Mouse (Mus musculus) intestine, embryonic 14.5 days (tissue): ENCODE measurements at regions not wholly inside any gene's neighbourhood (a gene's known extent, or its start where the extent isn't known, plus 50 kb on each side); places are given as distances from the start of the nearest gene placed in this dataset.

Experiments
- ATAC-seq: fragments of 200-750 bp; cut with Nextera tagmentation; replicated peaks from 2 replicates; pipeline ENCODE4 v1.8.0; 2017; ENCODE audit warnings: low read depth, moderate number of reproducible peaks, moderate TSS enrichment, moderate library complexity; ENCODE audit not compliant: low FRiP score, low TSS enrichment
- DNase-seq: peaks from one replicate; pipeline ENCODE4 v3.0.0-alpha.2; 2018; ENCODE audit warnings: low spot score
- H3K27ac ChIP-seq: fragments of 300-500 bp; sonication (generic); 2 replicates; pipeline ENCODE4 v1.5.1; 2014; ENCODE audit warnings: low read depth, mild to moderate bottlenecking, control low read depth
- H3K27me3 ChIP-seq: fragments of 300-500 bp; sonication (generic); replicated peaks from 2 replicates; pipeline ENCODE4 v1.6.1; 2014; ENCODE audit warnings: low read length, control low read depth; ENCODE audit not compliant: control insufficient read depth, insufficient read depth
- H3K36me3 ChIP-seq: fragments of 300-500 bp; sonication (generic); 2 replicates; pipeline ENCODE4 v1.6.1; 2014; ENCODE audit warnings: low read length, control low read depth; ENCODE audit not compliant: control insufficient read depth, insufficient read depth
- H3K4me1 ChIP-seq: fragments of 300-500 bp; sonication (generic); replicated peaks from 2 replicates; pipeline ENCODE4 v1.6.1; 2014; ENCODE audit warnings: low read length, control low read depth, mixed read lengths; ENCODE audit not compliant: control insufficient read depth, insufficient read depth
- H3K4me2 ChIP-seq: fragments of 300-500 bp; sonication (generic); 2 replicates; pipeline ENCODE4 v1.6.1; 2014; ENCODE audit warnings: low read length
- H3K4me3 ChIP-seq: fragments of 300-500 bp; sonication (generic); 2 replicates; pipeline ENCODE4 v1.5.1; 2014; ENCODE audit warnings: low read depth, low read length, control low read depth, mixed read lengths
- H3K9ac ChIP-seq: fragments of 300-500 bp; sonication (generic); 2 replicates; pipeline ENCODE4 v1.6.1; 2014; ENCODE audit warnings: mild to moderate bottlenecking, low read length
- H3K9me3 ChIP-seq: fragments of 300-500 bp; sonication (generic); 2 replicates; pipeline ENCODE4 v1.6.1; 2016; ENCODE audit warnings: low read length, control low read depth; ENCODE audit not compliant: control insufficient read depth
- WGBS: fragments of 180-500 bp; shearing (Covaris S2); extraction: QIAGEN DNeasy Blood & Tissue Kit; methylation state at CpG from one replicate; pipeline ENCODE4 v1.1.7; 2014; 5-methylcytosine and 5-hydroxymethylcytosine counted together

- H3K9ac ChIP-seq, result no peak overlapping the region
- H3K4me1 ChIP-seq, result 0 out of 2 replicates have a peak, but pooled peaks cover 4% of the 10 kb centered on the region
- H3K36me3 ChIP-seq, result no peaks in the 10 kb centered on the region
- H3K27ac ChIP-seq, result no peak overlapping the region
- 58% methylated on average over 4 of the region's 4 CpGs for WGBS
- DNase-seq, result no peak
- peaks cover 7% of the 10 kb centered on the region; the same call in 1 of the 2 replicates for H3K9me3 ChIP-seq
- no peak for ATAC-seq
- no peak overlapping the region for H3K4me3 ChIP-seq
- H3K27me3 ChIP-seq, result no peaks in the 10 kb centered on the region
- no peak overlapping the region for H3K4me2 ChIP-seq
Measured at GRCm38 (mm10) chr9:30824056-30824625, 98.1 kb downstream of the Adamts15 start.

- H3K4me3 ChIP-seq, result no peak overlapping the region
- no peak overlapping the region for H3K27ac ChIP-seq
- ATAC-seq, result no peak; the same call in 1 of the 2 replicates
- peaks cover 3% of the 10 kb centered on the region; the same call in 1 of the 2 replicates for H3K9me3 ChIP-seq
- H3K4me2 ChIP-seq, result no peak overlapping the region
- 62% methylated on average over 2 of the region's 2 CpGs for WGBS
- no peaks in the 10 kb centered on the region for H3K36me3 ChIP-seq
- DNase-seq, result no peak
- H3K9ac ChIP-seq, result no peak overlapping the region
- 0 out of 2 replicates have a peak, but pooled peaks cover 4% of the 10 kb centered on the region for H3K4me1 ChIP-seq
- no peaks in the 10 kb centered on the region for H3K27me3 ChIP-seq
Measured at GRCm38 (mm10) chr9:30820806-30821375, 101.4 kb downstream of the Adamts15 start.

DNA sequence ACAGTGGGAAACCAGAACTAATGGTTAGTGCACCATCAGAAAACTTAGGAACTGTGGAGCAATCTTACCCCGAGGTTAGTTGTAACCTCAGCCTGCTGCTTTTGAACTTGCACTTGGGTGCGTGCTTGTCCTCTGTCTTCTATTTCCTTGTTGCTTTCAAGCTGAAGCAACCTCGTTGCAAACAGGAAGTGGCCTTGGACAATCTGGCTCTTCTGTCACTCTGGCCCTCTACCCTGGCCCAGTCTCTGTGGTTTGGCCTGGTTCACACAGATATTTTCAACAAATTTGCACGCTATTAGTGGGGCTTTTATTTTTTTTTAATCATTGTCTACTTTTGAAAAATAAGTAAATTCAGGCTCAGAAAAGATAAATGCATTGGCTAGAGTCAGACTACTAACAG, 109.0 kb downstream of the Adamts15 start:
- Histone ChIP-seq H3K4me3 (no peak overlapping the region), H3K4me2 (no peak overlapping the region), H3K27ac (no peak overlapping the region), H3K4me1 (peaks cover 18% of the 10 kb centered on the region), H3K9me3 (no peaks in the 10 kb centered on the region), H3K9ac (no peak overlapping the region), H3K36me3 (no peaks in the 10 kb centered on the region), H3K27me3 (no peaks in the 10 kb centered on the region)
- ATAC-seq, result no peak
- WGBS, result 74% methylated on average over 4 of the region's 4 CpGs
- DNase-seq, result no peak

GRCm38 (mm10) chr9:30810843-30811242, 111.4 kb downstream of the Adamts15 start:
- Histone ChIP-seq H3K9me3 (no peaks in the 10 kb centered on the region), H3K27me3 (no peaks in the 10 kb centered on the region), H3K36me3 (no peaks in the 10 kb centered on the region), H3K4me3 (no peak overlapping the region), H3K27ac (no peak overlapping the region), H3K4me2 (no peak overlapping the region), H3K4me1 (peaks cover 18% of the 10 kb centered on the region), H3K9ac (no peak overlapping the region)
- DNase-seq, result no peak
- no peak for ATAC-seq
- 0% methylated on average over 1 of the region's 1 CpGs for WGBS

DNA sequence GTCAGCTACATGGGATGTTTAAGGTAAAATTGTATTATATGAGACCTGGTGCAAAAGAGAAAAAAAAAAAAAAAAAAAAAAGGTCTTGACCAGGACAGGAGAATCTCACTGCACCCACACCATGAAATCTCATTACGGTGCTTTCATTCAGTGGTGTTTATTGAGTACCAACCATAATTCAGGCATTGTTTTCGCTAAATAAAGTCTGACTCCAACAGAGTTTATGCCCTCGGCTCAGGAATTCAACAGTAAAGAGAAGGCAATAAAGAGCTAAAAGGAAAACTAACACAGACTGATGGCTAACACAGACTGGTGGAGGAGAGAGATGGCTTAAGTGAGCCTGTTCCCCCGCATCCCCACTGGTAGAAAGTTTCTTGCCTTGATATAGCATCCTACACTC, 112.0 kb downstream of the Adamts15 start:
- Histone ChIP-seq H3K9ac (no peak overlapping the region), H3K9me3 (no peaks in the 10 kb centered on the region), H3K36me3 (no peaks in the 10 kb centered on the region), H3K4me2 (no peak overlapping the region), H3K4me1 (peaks cover 18% of the 10 kb centered on the region), H3K27ac (no peak overlapping the region), H3K4me3 (no peak overlapping the region), H3K27me3 (no peaks in the 10 kb centered on the region)
- ATAC-seq (no peak), DNase-seq (no peak)
- WGBS, result 42% methylated on average over 4 of the region's 4 CpGs

DNA sequence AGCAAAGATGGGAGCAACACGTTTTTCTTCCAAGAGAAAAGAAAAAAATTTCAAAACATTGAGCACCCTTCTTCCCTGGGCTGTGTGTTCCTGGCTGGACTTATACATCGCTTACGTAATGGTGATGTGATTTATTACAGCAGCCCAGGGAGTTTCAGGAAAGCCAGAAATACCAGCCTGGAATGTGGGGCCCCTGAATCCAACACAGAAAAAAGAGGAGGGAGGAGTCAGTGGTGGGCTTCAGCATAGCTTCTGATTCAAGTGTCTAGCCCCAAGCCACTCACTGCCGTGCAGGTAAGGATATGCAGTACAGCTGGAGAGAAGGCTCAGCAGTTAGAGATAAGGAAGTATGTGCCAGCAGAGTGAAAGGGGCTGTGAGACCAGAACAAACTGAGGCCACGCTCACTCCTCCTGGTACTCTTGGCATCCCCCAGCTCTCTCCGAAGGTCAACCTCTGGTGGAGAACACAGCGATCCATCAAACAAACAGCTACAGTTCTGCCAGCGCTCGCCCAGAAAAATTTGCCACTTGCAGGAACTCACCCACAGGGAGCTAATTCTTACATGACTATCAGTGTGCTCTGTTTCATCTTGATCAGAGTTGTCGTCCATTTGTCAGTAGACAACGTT, 113.3 kb downstream of the Adamts15 start:
- WGBS, result 19% methylated on average over 11 of the region's 11 CpGs
- DNase-seq, result peak; percentile 55
- peak; percentile 64 for ATAC-seq

DNA sequence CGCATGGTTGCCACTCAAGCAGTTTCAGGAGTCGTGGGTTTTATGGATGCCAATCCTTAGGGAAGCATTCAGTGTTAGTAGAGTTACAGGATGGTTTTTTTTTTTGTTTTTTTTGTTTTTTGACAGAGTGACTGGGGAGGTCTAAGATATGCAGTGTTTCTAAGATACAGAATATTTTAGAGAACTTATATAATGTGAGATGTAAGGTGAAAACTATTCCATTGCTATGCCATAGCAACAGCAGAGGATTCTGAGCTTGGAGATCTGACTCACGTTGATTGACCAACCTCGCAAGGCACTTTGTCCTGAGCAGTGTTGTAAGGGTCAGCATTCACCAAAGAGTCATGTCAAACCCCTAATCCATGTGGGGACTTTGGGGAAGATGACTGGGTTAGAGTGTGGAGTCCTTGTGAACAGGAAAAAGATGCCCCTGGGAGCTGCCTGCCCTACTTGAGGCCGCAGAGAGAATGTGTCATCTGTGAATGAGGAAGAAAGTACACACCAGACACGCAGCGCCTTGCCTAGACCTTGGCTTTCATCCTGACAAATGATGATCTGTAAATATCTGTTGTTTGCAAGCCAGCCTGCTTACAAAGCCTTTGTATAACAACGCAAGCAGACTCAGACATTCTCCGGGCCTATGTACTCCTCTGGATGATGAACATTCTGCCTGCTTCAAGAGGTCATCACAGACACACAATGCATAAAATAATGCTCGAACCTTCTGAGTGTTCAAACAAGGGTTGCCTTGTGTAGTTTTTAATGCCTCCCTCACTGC, 118.3 kb downstream of the Adamts15 start:
- Histone ChIP-seq H3K4me3 (no peak overlapping the region), H3K4me1 (peaks cover 1% of the 10 kb centered on the region), H3K27ac (no peak overlapping the region), H3K4me2 (no peak overlapping the region), H3K27me3 (no peaks in the 10 kb centered on the region), H3K36me3 (no peaks in the 10 kb centered on the region), H3K9ac (no peak overlapping the region), H3K9me3 (no peaks in the 10 kb centered on the region)
- 62% methylated on average over 10 of the region's 10 CpGs for WGBS
- DNase-seq (no peak), ATAC-seq (no peak)

More for the DNA sequence above, 113.3 kb downstream of the Adamts15 start:
- no peak overlapping the region for H3K9ac ChIP-seq
- no peaks in the 10 kb centered on the region for H3K9me3 ChIP-seq
- peak overlapping the region; percentile 13; the same call in 1 of the 2 replicates for H3K4me2 ChIP-seq
- no peaks in the 10 kb centered on the region for H3K27me3 ChIP-seq
- peak overlapping the region; percentile 33 for H3K27ac ChIP-seq
- H3K4me1 ChIP-seq, result peaks cover 18% of the 10 kb centered on the region
- H3K36me3 ChIP-seq, result no peaks in the 10 kb centered on the region
- H3K4me3 ChIP-seq, result no peak overlapping the region

DNA sequence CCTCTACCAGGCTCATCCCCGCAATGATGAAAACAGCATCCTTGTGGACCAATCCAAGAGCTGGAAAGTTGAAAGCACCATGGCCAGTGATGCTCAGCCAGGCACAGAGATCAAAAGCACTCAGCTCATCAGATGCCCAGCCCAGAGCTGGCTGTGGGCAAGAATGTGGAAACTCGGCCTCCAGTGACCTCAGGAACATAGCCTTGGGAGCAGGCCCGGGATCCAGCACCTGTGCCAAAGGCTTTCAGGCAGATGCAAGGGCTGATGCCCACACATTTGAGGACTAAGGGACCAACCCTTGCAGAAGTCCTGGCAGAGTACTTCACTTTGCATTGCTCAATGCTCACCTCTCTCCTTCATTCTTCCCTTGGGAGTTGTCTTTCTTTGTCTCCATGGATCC, 119.4 kb downstream of the Adamts15 start:
- Histone ChIP-seq H3K4me3 (no peak overlapping the region), H3K9ac (no peak overlapping the region), H3K36me3 (no peaks in the 10 kb centered on the region), H3K27me3 (no peaks in the 10 kb centered on the region), H3K27ac (no peak overlapping the region), H3K9me3 (no peaks in the 10 kb centered on the region), H3K4me2 (no peak overlapping the region), H3K4me1 (no peaks in the 10 kb centered on the region)
- no peak for ATAC-seq
- WGBS, result 79% methylated on average over 3 of the region's 3 CpGs
- no peak for DNase-seq
